Mouse (Mus musculus) cerebellum, adult 2 months (tissue): ENCODE measurements around the gene Acot3.

Experiments
- CTCF ChIP-seq: fragments of 200-500 bp; IDR thresholded peaks from 2 replicates; pipeline ENCODE4 v1.5.1; 2011; ENCODE audit warnings: low read depth, mild to moderate bottlenecking, control low read depth, low read length, moderate library complexity, borderline replicate concordance; ENCODE audit not compliant: insufficient read depth
- POLR2A ChIP-seq: fragments of 200-500 bp; IDR thresholded peaks from 2 replicates; pipeline ENCODE4 v1.6.1; 2011; ENCODE audit warnings: low read length, control low read depth, borderline replicate concordance; ENCODE audit not compliant: insufficient read depth

DNA sequence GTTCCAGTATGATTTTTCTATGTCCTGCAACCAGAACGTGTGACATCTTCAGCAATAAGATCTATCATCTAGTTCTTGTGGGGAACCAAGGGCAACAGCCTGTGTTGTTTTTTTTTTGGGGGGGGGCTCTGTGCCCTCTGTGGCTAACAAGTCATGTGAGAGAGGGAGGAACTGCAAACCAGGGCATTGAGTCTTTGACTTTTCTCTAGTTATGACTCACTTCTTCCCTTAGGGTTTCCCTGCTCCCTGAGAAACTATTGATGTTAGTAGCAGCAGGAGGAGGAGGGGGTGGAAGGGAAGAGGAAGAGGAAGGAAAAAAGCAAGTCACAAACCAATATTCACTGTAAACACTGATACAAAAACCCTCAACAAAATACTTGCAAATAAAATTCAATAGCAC is 48.1 kb upstream of the Acot3 start:
- no peak for TF ChIP-seq POLR2A
- no peak for TF ChIP-seq CTCF
